Mouse (Mus musculus) myocyte (in vitro differentiated cells): ENCODE measurements around the gene Kcnab1.

Experiments
- CEBPB ChIP-seq: IDR thresholded peaks from 2 replicates; pipeline ENCODE4 v1.6.1; 2011; ENCODE audit warnings: mild to moderate bottlenecking, moderate library complexity; ENCODE audit not compliant: poor library complexity, insufficient read depth, severe bottlenecking
- E2F4 ChIP-seq: IDR thresholded peaks from one replicate; pipeline ENCODE4 v1.6.1; 2011; ENCODE audit warnings: mild to moderate bottlenecking, control low read depth, moderate library complexity; ENCODE audit not compliant: insufficient read depth
- MAX ChIP-seq: IDR thresholded peaks from one replicate; pipeline ENCODE4 v1.6.1; 2011; ENCODE audit warnings: low read depth, mild to moderate bottlenecking, control low read depth
- MYOD1 ChIP-seq, 3 experiments: IDR thresholded peaks; one replicate each; pipeline ENCODE4 v1.6.1; 2011; ENCODE audit warnings: control low read depth in 2 of 3, low read depth in 2 of 3, mild to moderate bottlenecking in 2 of 3, moderate library complexity in 1 of 3; ENCODE audit not compliant: insufficient read length in 2 of 3, control insufficient read depth in 1 of 3
- MYOG ChIP-seq, 3 experiments: IDR thresholded peaks; one replicate each; pipeline ENCODE4 v1.6.1; 2011; ENCODE audit warnings: control low read depth in 2 of 3, low read depth in 2 of 3, mild to moderate bottlenecking in 2 of 3; ENCODE audit not compliant: insufficient read length in 2 of 3, control insufficient read depth in 1 of 3, insufficient read depth in 1 of 3
- POLR2A ChIP-seq: IDR thresholded peaks from one replicate; pipeline ENCODE4 v1.6.1; 2011; ENCODE audit warnings: low read depth, mild to moderate bottlenecking, control low read depth, moderate library complexity; ENCODE audit not compliant: insufficient read length
- POLR2AphosphoS2 ChIP-seq: IDR thresholded peaks from one replicate; pipeline ENCODE4 v1.6.1; 2011; ENCODE audit warnings: low read depth, control low read depth; ENCODE audit not compliant: insufficient read length
- TCF12 ChIP-seq: IDR thresholded peaks from one replicate; pipeline ENCODE4 v1.6.1; 2011; ENCODE audit warnings: mild to moderate bottlenecking, control low read depth; ENCODE audit not compliant: poor library complexity, insufficient read depth, severe bottlenecking

DNA sequence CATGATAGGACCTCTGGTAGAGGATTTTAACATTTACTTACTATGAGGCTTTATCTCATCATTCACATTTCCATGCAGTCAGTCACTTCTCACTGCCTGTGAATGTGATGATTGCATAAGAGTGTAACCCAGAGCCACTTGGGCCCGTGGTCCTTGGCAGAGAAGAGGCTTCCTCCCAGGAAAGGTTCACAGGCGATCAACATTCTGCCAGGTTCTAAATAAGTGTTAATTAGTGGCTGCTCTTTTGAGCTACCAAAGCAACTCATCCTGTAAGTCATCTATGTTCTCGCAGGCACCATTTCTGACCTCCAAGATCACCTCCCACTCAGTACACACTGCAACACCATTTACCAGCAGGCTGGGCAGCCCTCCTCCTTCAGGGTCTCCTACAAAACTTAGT lies 192.3 kb downstream of the Kcnab1 start:
- no peak for TF ChIP-seq TCF12
- no peak for TF ChIP-seq POLR2AphosphoS2
- no peak for TF ChIP-seq POLR2A
- no peak for TF ChIP-seq MYOD1 (IDR thresholded peaks at IDR 0.05; ENCODE audit: control insufficient read depth in 1 of 3, insufficient read length in 2 of 3, low read depth in 2 of 3)
- no peak for TF ChIP-seq CEBPB
- TF ChIP-seq MYOG (IDR thresholded peaks at IDR 0.05; ENCODE audit: control insufficient read depth in 1 of 3, insufficient read depth in 1 of 3, insufficient read length in 2 of 3, low read depth in 2 of 3) = no peak
- TF ChIP-seq E2F4 = no peak
- TF ChIP-seq MAX = no peak
